Mouse (Mus musculus) midbrain, postnatal 0 days (tissue): Measurements from ENCODE around the gene Ogdh. TPM values are rescaled to one million over a fixed set of nuclear protein-coding genes. Genes with fewer than 3 reads are reported as not detected.
A peak's percentile ranks its signal among the peaks of the same experiment; 100 is the strongest.
"Not testable (repeated sequence)": the region's sequence is repeated elsewhere in the genome, so short reads cannot be mapped to it uniquely, and the experiment has no call there.

Experiments
- ATAC-seq: fragments of 200-750 bp; cut with Nextera tagmentation; 2 replicates; pipeline ENCODE4 v1.8.0; 2017; ENCODE audit warnings: moderate number of reproducible peaks, mild to moderate bottlenecking, moderate TSS enrichment, moderate library complexity; ENCODE audit not compliant: low FRiP score
- DNase-seq: peaks from one replicate; pipeline ENCODE4 v3.0.0-alpha.2; 2015; ENCODE audit warnings: low spot score
- H3K27ac ChIP-seq: fragments of 300-500 bp; sonication (generic); 2 replicates; pipeline ENCODE4 v1.5.1; 2014; ENCODE audit warnings: low read depth, mild to moderate bottlenecking, low read length, mixed read lengths
- H3K27me3 ChIP-seq: fragments of 300-500 bp; sonication (generic); 2 replicates; pipeline ENCODE4 v1.6.1; 2014; ENCODE audit warnings: low read length, control low read depth, mixed read lengths; ENCODE audit not compliant: insufficient read depth
- H3K36me3 ChIP-seq: fragments of 300-500 bp; sonication (generic); 2 replicates; pipeline ENCODE4 v1.6.1; 2014; ENCODE audit warnings: low read length, control low read depth, mixed read lengths; ENCODE audit not compliant: insufficient read depth
- H3K4me1 ChIP-seq: fragments of 300-500 bp; sonication (generic); 2 replicates; pipeline ENCODE4 v1.6.1; 2014; ENCODE audit warnings: mild to moderate bottlenecking, control low read depth, antibody characterized with exemption, low read length, mixed read lengths; ENCODE audit not compliant: insufficient read depth
- H3K4me2 ChIP-seq: fragments of 300-500 bp; sonication (generic); 2 replicates; pipeline ENCODE4 v1.6.1; 2014; ENCODE audit warnings: low read depth, mild to moderate bottlenecking, low read length, mixed read lengths; ENCODE audit not compliant: poor library complexity, severe bottlenecking
- H3K4me3 ChIP-seq: fragments of 300-500 bp; sonication (generic); 2 replicates; pipeline ENCODE4 v1.5.1; 2014; ENCODE audit warnings: low read depth, mild to moderate bottlenecking, low read length, moderate library complexity
- H3K9ac ChIP-seq: fragments of 300-500 bp; sonication (generic); replicated peaks from 2 replicates; pipeline ENCODE4 v1.6.1; 2014; ENCODE audit warnings: mild to moderate bottlenecking, low read length, moderate library complexity, mixed read lengths; ENCODE audit not compliant: poor library complexity, severe bottlenecking
- H3K9me3 ChIP-seq: fragments of 300-500 bp; sonication (generic); 2 replicates; pipeline ENCODE4 v1.6.1; 2016; ENCODE audit warnings: low read length, control low read depth
- CTCF ChIP-seq: IDR thresholded peaks from 2 replicates; pipeline ENCODE4 v1.5.1; 2016; ENCODE audit warnings: antibody characterized with exemption, mild to moderate bottlenecking
- WGBS: fragments of 180-500 bp; shearing (Covaris S2); extraction: QIAGEN DNeasy Blood & Tissue Kit; methylation state at CpG from one replicate; pipeline ENCODE4 v1.1.7; 2014; 5-methylcytosine and 5-hydroxymethylcytosine counted together
- polyA plus RNA-seq: library from polyadenylated mRNA; unstranded; fragments of >200 nt; fragmentation: Nextera tagmentation; extraction: Ambion mirVana; gene quantifications from 2 replicates; pipeline ENCODE4 v1.2.1, GENCODE M21; 2015
- total RNA-seq: library from RNA; depleted of rRNA; stranded (reverse); fragments of >200 nt; gene quantifications from 2 replicates; pipeline ENCODE4 v1.2.3, GENCODE M21; 2014

The Ogdh gene
- total and polyA plus RNA-seq, 2 experiments from 2014 or later, result 134 to 136 TPM

GRCm38 (mm10) chr11:6355106-6355505 is 63.7 kb downstream of the Ogdh start:
- Histone ChIP-seq H3K4me3 (no peak overlapping the region), H3K9ac (no peak overlapping the region), H3K4me2 (no peak overlapping the region), H3K36me3 (peaks cover 53% of the 10 kb centered on the region), H3K27me3 (no peaks in the 10 kb centered on the region), H3K9me3 (no peaks in the 10 kb centered on the region), H3K4me1 (no peaks in the 10 kb centered on the region), H3K27ac (no peak overlapping the region)
- DNase-seq (no peak), ATAC-seq (no peak)
- WGBS, result 92% methylated on average over 4 of the region's 4 CpGs
- TF ChIP-seq CTCF, result no peak

GRCm38 (mm10) chr11:6364581-6365275 is 73.3 kb downstream of the Ogdh start:
- H3K27me3 ChIP-seq, result no peaks in the 10 kb centered on the region
- DNase-seq, result no peak
- ATAC-seq, result no peak
- no peaks in the 10 kb centered on the region for H3K4me1 ChIP-seq
- no peaks in the 10 kb centered on the region for H3K9me3 ChIP-seq
- no peak overlapping the region for H3K4me3 ChIP-seq
- H3K27ac ChIP-seq, result no peak overlapping the region
- no peak overlapping the region for H3K4me2 ChIP-seq
- no peak for TF ChIP-seq CTCF
- no peak overlapping the region for H3K9ac ChIP-seq
- H3K36me3 ChIP-seq, result no peaks in the 10 kb centered on the region
- WGBS, result 68% methylated on average over 9 of the region's 9 CpGs

- Histone ChIP-seq H3K36me3 (no peaks in the 10 kb centered on the region), H3K9me3 (no peaks in the 10 kb centered on the region), H3K9ac (no peak overlapping the region), H3K27ac (no peak overlapping the region), H3K4me2 (no peak overlapping the region), H3K4me3 (no peak overlapping the region), H3K27me3 (no peaks in the 10 kb centered on the region), H3K4me1 (no peaks in the 10 kb centered on the region)
- DNase-seq (peak; percentile 65), ATAC-seq (peak; percentile 52; the same call in 1 of the 2 replicates)
- TF ChIP-seq CTCF, result peak; percentile 84
- WGBS, result 22% methylated on average over 11 of the region's 11 CpGs
Observed at GRCm38 (mm10) chr11:6365885-6366284, 74.5 kb downstream of the Ogdh start.

GRCm38 (mm10) chr11:6366434-6366833 is 75.0 kb downstream of the Ogdh start:
- Histone ChIP-seq H3K9me3 (no peaks in the 10 kb centered on the region), H3K9ac (no peak overlapping the region), H3K27me3 (no peaks in the 10 kb centered on the region), H3K4me1 (no peaks in the 10 kb centered on the region), H3K36me3 (no peaks in the 10 kb centered on the region), H3K4me2 (no peak overlapping the region), H3K27ac (no peak overlapping the region), H3K4me3 (no peak overlapping the region)
- WGBS, result 74% methylated on average over 6 of the region's 6 CpGs
- ATAC-seq, result no peak
- no peak for DNase-seq
- no peak for TF ChIP-seq CTCF

- ATAC-seq (no peak), DNase-seq (no peak)
- 81% methylated on average over 4 of the region's 4 CpGs for WGBS
- Histone ChIP-seq H3K27me3 (no peaks in the 10 kb centered on the region), H3K4me3 (no peak overlapping the region), H3K4me1 (no peaks in the 10 kb centered on the region), H3K4me2 (no peak overlapping the region), H3K27ac (no peak overlapping the region), H3K9me3 (no peaks in the 10 kb centered on the region), H3K9ac (no peak overlapping the region), H3K36me3 (no peaks in the 10 kb centered on the region)
- TF ChIP-seq CTCF, result no peak
Observed at GRCm38 (mm10) chr11:6367156-6367555, 75.7 kb downstream of the Ogdh start.

- ATAC-seq, H3K27me3 ChIP-seq, H3K36me3 ChIP-seq, H3K4me1 ChIP-seq, H3K27ac ChIP-seq, H3K4me2 ChIP-seq, H3K9ac ChIP-seq, H3K4me3 ChIP-seq, H3K9me3 ChIP-seq, DNase-seq: not testable (repeated sequence)
- WGBS, result 77% methylated on average over 5 of the region's 5 CpGs
Observed at GRCm38 (mm10) chr11:6367986-6368385, 76.6 kb downstream of the Ogdh start.
